Mouse (Mus musculus): ENCODE data around the gene Fgf10. TPM values are rescaled to one million over a fixed set of nuclear protein-coding genes. Genes with fewer than 3 reads are reported as not detected.

The Fgf10 gene
- polyA plus RNA-seq, 1 experiment from 2014 or later: 0.92 TPM

DNA sequence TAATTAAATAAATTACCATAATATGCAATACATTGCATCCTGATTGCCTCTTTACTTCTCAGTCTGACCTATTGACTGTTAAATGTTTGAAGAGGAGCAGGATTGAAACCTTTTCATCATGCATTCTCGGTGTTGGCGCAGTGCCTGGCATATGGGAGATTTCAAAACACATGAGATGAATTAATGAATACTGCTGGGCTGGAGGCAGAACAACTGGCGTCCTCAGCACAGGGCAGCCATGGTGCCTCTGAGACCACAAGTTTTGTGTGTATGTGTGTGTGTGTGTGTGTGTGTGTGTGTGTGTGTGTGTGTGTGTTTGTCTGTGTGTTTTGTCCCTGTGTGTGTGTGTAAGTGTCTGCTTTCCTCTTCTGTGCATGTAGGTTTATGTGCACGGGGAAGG is 165.5 kb downstream of the Fgf10 start:
- peak; percentile 53 for DNase-seq
- Histone ChIP-seq H3K36me3 (ENCODE audit: control insufficient read depth, insufficient read depth, low read length) (no peaks in the 10 kb centered on the region), H3K27me3 (ENCODE audit: control insufficient read depth, insufficient read depth, low read length) (no peaks in the 10 kb centered on the region), H3K4me2 (ENCODE audit: low read length) (no peak overlapping the region), H3K9ac (replicated peaks; ENCODE audit: low read length) (no peak overlapping the region), H3K4me1 (ENCODE audit: control insufficient read depth, insufficient read depth, low read length) (no peaks in the 10 kb centered on the region), H3K27ac (replicated peaks; ENCODE audit: low read depth, low read length) (no peak overlapping the region), H3K9me3 (ENCODE audit: control insufficient read depth, low read length) (no peaks in the 10 kb centered on the region), H3K4me3 (replicated peaks; ENCODE audit: low read depth, low read length) (no peak overlapping the region)
- WGBS: 62% methylated on average over 4 of the region's 4 CpGs
- peak; percentile 65 for ATAC-seq (ENCODE audit: low FRiP score, low TSS enrichment)

Measured in midbrain, embryonic 14.5 days (tissue).